Mouse (Mus musculus): ENCODE results near the gene Sigirr.

The Sigirr gene

GRCm38 (mm10) chr7:141096649-141097056, 3.7 kb downstream of the Sigirr start:
- no peak for DNase-seq (ENCODE audit: extremely low spot score)

GRCm38 (mm10) chr7:141096021-141096420, 4.4 kb downstream of the Sigirr start:
- DNase-seq (ENCODE audit: extremely low spot score): no peak

- no peak for DNase-seq (ENCODE audit: extremely low spot score)
These were observed 5.7 kb downstream of the Sigirr start for GRCm38 (mm10) chr7:141094487-141095205.

GRCm38 (mm10) chr7:141093950-141094349, 6.4 kb downstream of the Sigirr start:
- DNase-seq (ENCODE audit: extremely low spot score): no peak

GRCm38 (mm10) chr7:141092051-141092735, 8.2 kb downstream of the Sigirr start:
- peak; percentile 89 for DNase-seq (ENCODE audit: extremely low spot score)

GRCm38 (mm10) chr7:141090228-141090627, 10.1 kb downstream of the Sigirr start:
- no peak for DNase-seq (ENCODE audit: extremely low spot score)

- DNase-seq (ENCODE audit: extremely low spot score): no peak
These were observed 11.9 kb downstream of the Sigirr start for GRCm38 (mm10) chr7:141088473-141088872.

- DNase-seq (ENCODE audit: extremely low spot score): no peak
These were observed 12.5 kb downstream of the Sigirr start for GRCm38 (mm10) chr7:141087894-141088293.

- no peak for DNase-seq (ENCODE audit: extremely low spot score)
These were observed 20.6 kb downstream of the Sigirr start for GRCm38 (mm10) chr7:141079481-141080449.

- no peak for DNase-seq (ENCODE audit: extremely low spot score)
These were observed 21.5 kb downstream of the Sigirr start for GRCm38 (mm10) chr7:141078876-141079275.

- DNase-seq (ENCODE audit: extremely low spot score): no peak
These were observed 22.5 kb downstream of the Sigirr start, which contains the start of gene Pkp3 for GRCm38 (mm10) chr7:141077841-141078240. TSS of gene Pkp3 (plus strand) at chr7:141078218.

GRCm38 (mm10) chr7:141073782-141074181, 26.6 kb downstream of the Sigirr start:
- no peak for DNase-seq (ENCODE audit: extremely low spot score)

GRCm38 (mm10) chr7:141072017-141072745, 28.2 kb downstream of the Sigirr start:
- DNase-seq (ENCODE audit: extremely low spot score): no peak

- peak; percentile 87 for DNase-seq (ENCODE audit: extremely low spot score)
These were observed 30.1 kb downstream of the Sigirr start for GRCm38 (mm10) chr7:141070058-141070862.

- DNase-seq (ENCODE audit: extremely low spot score): no peak
These were observed 32.0 kb downstream of the Sigirr start for GRCm38 (mm10) chr7:141068351-141068750.

- DNase-seq (ENCODE audit: extremely low spot score): no peak
These were observed 35.8 kb downstream of the Sigirr start for GRCm38 (mm10) chr7:141064576-141064975.

- DNase-seq (ENCODE audit: extremely low spot score): no peak
These were observed 36.2 kb downstream of the Sigirr start for GRCm38 (mm10) chr7:141064175-141064574.

- no peak for DNase-seq (ENCODE audit: extremely low spot score)
These were observed 37.0 kb downstream of the Sigirr start for GRCm38 (mm10) chr7:141063353-141063752.

- no peak for DNase-seq (ENCODE audit: extremely low spot score)
These were observed 37.8 kb downstream of the Sigirr start for GRCm38 (mm10) chr7:141062525-141062924.

- DNase-seq (ENCODE audit: extremely low spot score): peak; percentile 63
These were observed 39.1 kb downstream of the Sigirr start for GRCm38 (mm10) chr7:141061269-141061692.

Measured in embryo, embryonic 9.5 days (tissue).